Mouse (Mus musculus) B cell, adult 2 months (primary cell): Measurements from ENCODE around the gene Espnl.

ENCODE experiments used
- DNase-seq, 2 experiments: peaks; one replicate each; pipeline ENCODE4 v3.0.0; 2022

Espnl gene

GRCm38 (mm10) chr1:91390369-91390768 lies 68.5 kb downstream of the Espnl start:
- DNase-seq, result no peak

- no peak for DNase-seq
Measured at GRCm38 (mm10) chr1:91397927-91398259, 76.0 kb downstream of the Espnl start.
